Mouse (Mus musculus): ENCODE results near the gene Gpsm2.
A peak's percentile ranks its signal among the peaks of the same experiment; 100 is the strongest.

Gpsm2 gene

GRCm38 (mm10) chr3:108722036-108722872 is at the start of gene Gpsm2:
Gene Gpsm2 (minus strand): TSS chr3:108722309.
- peak; percentile 97 to 98 for DNase-seq (ENCODE audit: low spot score in 2 of 2)

GRCm38 (mm10) chr3:108770725-108771368 is 48.7 kb upstream of the Gpsm2 start:
- DNase-seq (ENCODE audit: low spot score in 2 of 2) = peak; percentile 53 to 60

DNA sequence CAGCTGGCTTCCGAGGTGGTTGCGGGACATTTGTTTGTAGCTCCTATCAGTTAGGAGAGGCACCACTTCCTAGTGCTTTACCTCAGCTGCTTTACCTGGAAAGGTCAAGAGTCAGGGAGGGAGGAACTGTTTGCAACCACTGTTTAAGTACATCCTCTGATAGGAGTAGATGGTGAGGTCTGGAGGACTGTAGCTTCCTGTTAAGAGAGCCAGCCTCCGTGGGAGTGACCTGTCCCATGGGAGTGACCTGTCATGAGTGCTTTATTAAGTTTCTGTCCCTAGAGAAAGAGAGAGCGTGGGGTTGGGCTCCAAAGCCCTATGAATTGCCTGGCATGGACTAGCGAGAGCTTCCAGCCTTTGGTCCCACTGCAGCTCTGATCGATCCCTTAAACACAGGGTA is 47.4 kb upstream of the Gpsm2 start:
- peak in 1 of 2 experiments; percentile 53 for DNase-seq (ENCODE audit: low spot score in 2 of 2)

DNA sequence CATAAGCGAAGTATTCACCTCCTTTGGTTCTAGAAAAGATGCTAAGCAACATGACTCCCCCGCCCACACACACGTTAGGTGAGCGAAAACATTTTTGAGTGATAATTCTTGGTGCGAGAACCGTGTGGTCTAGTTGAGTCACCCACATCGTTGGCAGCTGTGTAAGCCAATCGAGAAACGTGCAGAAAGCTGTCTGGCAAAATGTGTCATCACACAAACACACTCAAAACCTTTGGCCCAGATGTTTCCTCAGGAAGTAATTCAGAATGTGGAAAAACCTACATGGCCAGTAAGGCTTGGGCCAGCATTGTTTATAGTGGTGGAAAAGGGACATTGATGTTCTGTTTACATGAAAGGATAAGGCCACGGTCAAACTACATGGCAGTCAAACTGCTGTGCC is 45.3 kb upstream of the Gpsm2 start:
- peak in 1 of 2 experiments; percentile 42 for DNase-seq (ENCODE audit: low spot score in 2 of 2)

GRCm38 (mm10) chr3:108766943-108767342 is 44.8 kb upstream of the Gpsm2 start:
- DNase-seq (ENCODE audit: low spot score in 2 of 2) = peak in 1 of 2 experiments; percentile 20

DNA sequence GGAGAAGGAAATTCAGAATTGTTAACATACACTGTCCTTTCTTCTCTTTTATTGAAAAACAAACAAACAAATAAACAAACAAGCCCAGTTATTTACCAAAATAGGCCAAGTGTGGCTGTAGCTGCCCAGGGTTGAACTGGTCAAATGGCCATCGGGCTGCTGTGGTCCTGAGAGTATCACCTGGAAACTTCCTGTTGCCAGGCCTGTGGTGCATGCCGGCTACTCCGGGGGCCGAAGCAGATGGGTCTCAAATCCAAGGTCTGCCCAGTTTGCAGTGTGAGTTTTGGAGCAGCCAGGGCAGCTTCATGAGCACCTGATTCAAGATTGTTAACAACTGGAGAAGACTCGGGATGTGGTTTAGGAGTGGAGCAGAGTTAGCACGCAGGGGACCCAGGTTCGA is 43.4 kb upstream of the Gpsm2 start:
- DNase-seq (ENCODE audit: low spot score in 2 of 2) = no peak

GRCm38 (mm10) chr3:108764976-108765375 is 42.9 kb upstream of the Gpsm2 start:
- no peak for DNase-seq (ENCODE audit: low spot score in 2 of 2)

DNA sequence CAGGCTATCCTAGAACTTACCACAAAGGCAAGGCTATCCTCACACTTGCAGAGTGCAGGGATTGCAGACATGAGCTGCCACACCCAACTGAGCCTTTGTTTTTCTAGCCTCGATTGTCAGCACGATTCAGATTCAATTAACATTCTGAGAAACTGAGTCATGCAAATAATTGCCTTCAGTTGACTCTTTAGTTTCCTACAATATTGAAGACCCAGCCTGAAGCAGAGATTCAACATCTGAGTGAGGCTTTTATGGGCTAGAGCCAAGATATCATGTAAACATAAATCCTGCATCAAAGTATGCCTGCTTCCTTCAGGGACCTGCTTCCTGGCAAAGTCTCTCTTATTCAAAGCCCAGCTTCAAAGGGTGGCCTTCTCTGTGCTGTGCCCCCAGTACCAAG is 41.6 kb upstream of the Gpsm2 start:
- no peak for DNase-seq (ENCODE audit: low spot score in 2 of 2)

- no peak for DNase-seq (ENCODE audit: low spot score in 2 of 2)
Observed at GRCm38 (mm10) chr3:108762597-108763111, 40.5 kb upstream of the Gpsm2 start.

- DNase-seq (ENCODE audit: low spot score in 2 of 2) = peak in 1 of 2 experiments; percentile 55
Observed at GRCm38 (mm10) chr3:108759566-108760420, 37.7 kb upstream of the Gpsm2 start.

- no peak for DNase-seq (ENCODE audit: low spot score in 2 of 2)
Observed at GRCm38 (mm10) chr3:108757570-108757969, 35.5 kb upstream of the Gpsm2 start.

GRCm38 (mm10) chr3:108756131-108756530 is 34.0 kb upstream of the Gpsm2 start:
- DNase-seq (ENCODE audit: low spot score in 2 of 2) = no peak

DNA sequence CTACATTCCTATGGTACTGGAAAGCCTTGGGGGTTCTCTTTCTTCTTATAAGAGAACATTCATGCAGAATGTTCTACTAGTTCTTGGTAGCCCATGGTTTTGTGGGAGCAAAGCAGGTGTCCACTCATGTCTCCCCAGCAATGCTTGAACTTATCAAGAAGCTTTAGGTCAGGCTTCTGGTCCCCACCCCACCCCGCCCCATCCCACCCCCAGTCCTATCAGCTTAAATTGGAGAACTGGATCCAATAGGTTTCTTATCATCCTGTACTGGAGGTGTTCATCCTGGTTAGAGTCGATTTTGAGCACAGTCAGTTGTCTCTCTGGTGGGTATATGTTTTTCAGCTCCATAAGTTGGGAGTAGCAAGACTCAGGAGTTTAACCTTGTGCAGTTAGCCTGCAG is 33.4 kb upstream of the Gpsm2 start:
- no peak for DNase-seq (ENCODE audit: low spot score in 2 of 2)

- DNase-seq (ENCODE audit: low spot score in 2 of 2) = no peak
Observed at GRCm38 (mm10) chr3:108754541-108754940, 32.4 kb upstream of the Gpsm2 start.

DNA sequence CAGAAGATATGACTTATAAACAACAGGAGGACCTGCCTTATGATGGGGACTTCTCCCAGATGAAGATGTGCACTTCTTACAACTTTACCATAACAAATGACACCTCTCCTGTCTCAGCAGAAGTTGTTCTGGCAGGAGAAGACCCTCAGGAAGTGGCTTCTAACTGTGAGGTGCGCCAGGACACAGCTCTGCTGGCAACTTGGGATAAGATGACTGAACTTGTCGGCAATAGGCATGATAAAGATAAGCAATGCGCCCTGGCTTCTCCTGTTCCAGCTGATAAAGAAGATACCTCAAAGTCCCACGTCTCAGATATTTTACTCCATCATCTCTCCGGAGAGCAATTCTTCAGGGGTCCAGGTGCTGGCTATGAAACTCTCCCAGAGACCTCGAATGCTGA is 29.6 kb upstream of the Gpsm2 start:
- DNase-seq (ENCODE audit: low spot score in 2 of 2) = no peak

GRCm38 (mm10) chr3:108751061-108751460 is 29.0 kb upstream of the Gpsm2 start:
- no peak for DNase-seq (ENCODE audit: low spot score in 2 of 2)

DNA sequence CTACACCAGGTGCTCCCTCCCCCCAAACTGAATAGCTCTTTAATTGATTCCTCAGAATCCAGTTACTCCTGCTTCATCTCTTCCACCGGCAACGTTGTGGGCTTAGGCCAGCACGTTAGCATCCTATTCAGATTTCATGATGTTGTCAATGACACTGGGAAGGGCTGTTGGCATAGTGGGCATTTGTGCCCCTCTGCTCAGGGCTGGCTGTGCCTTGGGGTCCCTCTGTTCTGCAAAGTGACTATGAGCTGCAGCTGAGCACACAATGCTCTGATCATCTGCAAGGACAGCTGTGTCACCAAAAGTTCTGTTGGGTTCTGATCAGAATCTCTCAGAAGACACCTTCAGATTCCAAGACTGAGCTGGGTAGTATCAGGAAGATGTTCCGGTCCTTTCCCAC is 22.0 kb upstream of the Gpsm2 start:
- no peak for DNase-seq (ENCODE audit: low spot score in 2 of 2)

DNA sequence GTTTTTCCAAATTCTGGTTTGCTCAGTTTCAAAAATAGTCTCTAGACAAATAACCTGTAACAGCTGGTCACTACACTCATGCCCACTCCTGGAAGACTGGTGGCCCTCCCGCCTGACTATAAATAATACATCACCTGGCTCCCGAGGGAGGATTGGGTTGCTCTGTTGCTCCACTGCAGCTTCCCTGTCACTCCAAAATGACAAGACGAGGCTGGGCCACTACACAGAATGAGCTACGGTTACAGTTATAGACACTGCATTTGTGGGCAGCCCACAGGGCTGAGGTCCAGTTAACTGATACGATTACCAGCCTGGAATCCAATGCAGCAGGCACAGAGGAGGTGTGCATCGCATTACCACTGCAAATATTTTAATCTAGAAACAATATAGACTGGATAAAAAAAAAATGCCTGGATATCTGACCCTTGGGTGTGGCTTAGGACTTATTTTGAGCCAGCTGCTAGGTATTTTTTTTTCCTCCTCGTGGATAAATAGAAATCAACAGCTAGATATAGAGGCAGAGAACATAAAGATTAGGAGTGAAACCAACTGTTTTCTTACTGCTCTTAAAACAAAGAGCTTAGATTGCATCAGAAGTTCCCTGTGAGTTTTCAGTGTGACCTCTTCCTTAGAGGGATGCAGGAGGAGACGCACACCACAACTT is 17.1 kb upstream of the Gpsm2 start, which contains the start of gene Aknad1:
Aknad1 (plus strand) TSS at position 614 of the 664 bp plus-strand sequence.
- no peak for DNase-seq (ENCODE audit: low spot score in 2 of 2)

DNA sequence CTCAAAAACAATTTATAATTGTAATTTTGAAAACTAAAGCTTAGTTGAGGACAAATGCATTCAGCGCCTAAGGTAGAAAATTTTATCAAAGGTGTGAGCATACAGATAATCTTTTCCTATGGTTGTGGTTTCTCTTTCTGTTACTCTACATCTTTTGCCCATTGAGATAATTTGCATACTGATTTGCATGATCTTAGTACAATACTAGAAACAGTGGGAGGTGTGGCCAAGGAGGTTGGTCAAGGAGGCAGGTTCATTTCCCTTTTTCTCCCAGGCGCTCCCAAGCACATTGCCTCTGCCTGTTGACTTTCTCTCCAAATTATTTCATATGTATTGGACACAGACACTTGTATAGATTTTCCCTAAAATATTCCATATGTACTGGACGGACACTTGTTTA is 15.7 kb upstream of the Gpsm2 start:
- DNase-seq (ENCODE audit: low spot score in 2 of 2) = no peak

DNA sequence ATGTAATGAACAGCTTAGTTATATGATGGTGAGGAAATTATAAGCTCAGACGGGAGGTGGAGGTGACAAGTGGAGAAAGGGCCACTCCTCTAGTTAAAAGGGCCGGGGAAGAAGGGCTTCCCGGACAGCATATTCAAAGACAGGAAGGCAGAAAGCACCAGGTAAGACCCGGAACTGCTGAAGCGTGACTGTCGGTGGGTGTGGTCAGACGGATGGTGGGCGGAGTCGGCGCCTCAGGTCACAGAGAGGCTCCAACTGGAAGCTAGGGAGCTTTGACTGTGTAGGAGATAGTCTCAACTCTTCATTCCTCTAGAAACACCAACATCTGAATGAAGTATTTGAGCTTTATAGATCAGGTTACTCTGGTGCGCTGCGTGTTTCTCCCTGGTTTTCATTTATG is 8.2 kb upstream of the Gpsm2 start:
- no peak for DNase-seq (ENCODE audit: low spot score in 2 of 2)

DNA sequence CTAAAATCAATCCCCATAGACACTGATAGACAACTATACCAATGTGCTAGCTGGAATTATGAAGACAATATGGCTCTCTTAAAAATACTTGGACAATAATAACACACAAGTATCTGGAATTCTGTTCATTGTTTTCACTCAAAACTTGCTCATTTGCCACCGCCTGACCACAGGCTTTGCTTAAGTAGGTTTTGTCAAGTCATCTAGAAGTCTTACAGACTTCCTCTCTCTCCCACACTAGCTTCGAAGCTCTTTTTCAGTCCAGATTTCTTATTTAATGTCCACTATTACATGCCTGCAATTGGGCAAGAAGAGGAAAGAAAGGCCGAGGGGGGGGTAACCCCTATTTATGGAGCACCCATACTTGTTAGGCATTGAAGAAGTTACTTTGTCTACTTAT is 5.7 kb upstream of the Gpsm2 start:
- no peak for DNase-seq (ENCODE audit: low spot score in 2 of 2)
